Mouse (Mus musculus) ES-E14 (cell line): Measurements from ENCODE around the gene Gm49396.

ENCODE experiments used
- CHD2 ChIP-seq: IDR thresholded peaks from 2 replicates; pipeline ENCODE4 v1.6.1; 2014; ENCODE audit warnings: mild to moderate bottlenecking, low read depth, low read length, inconsistent platforms
- HCFC1 ChIP-seq: IDR thresholded peaks from 2 replicates; pipeline ENCODE4 v1.6.1; 2012; ENCODE audit warnings: low read length, inconsistent platforms, borderline replicate concordance; ENCODE audit not compliant: insufficient read depth
- ZC3H11A ChIP-seq: IDR thresholded peaks from 2 replicates; pipeline ENCODE4 v1.6.1; 2012; ENCODE audit warnings: low read depth, mild to moderate bottlenecking, inconsistent platforms, low read length, borderline replicate concordance
- ZNF384 ChIP-seq: IDR thresholded peaks from 2 replicates; pipeline ENCODE4 v1.6.1; 2012; ENCODE audit warnings: low read depth, low read length, inconsistent platforms

GRCm38 (mm10) chr7:30524487-30524886 is 38.7 kb upstream of the Gm49396 start:
- TF ChIP-seq CHD2 (no peak), ZC3H11A (no peak), ZNF384 (no peak), HCFC1 (no peak)
